Mouse (Mus musculus) midbrain, embryonic 16.5 days (tissue): ENCODE measurements at regions not wholly inside any gene's neighbourhood (a gene's known extent, or its start where the extent isn't known, plus 50 kb on each side); places are given as distances from the start of the nearest gene placed in this dataset.

ENCODE experiments used
- ATAC-seq: fragments of 200-750 bp; cut with Nextera tagmentation; 2 replicates; pipeline ENCODE4 v1.8.0; 2017; ENCODE audit warnings: moderate TSS enrichment
- H3K27ac ChIP-seq: fragments of 300-500 bp; sonication (generic); 2 replicates; pipeline ENCODE4 v1.5.1; 2014; ENCODE audit warnings: mild to moderate bottlenecking, low read length, mixed read lengths
- H3K27me3 ChIP-seq: fragments of 300-500 bp; sonication (generic); 2 replicates; pipeline ENCODE4 v1.6.1; 2014; ENCODE audit warnings: low read depth, low read length, mixed read lengths; ENCODE audit not compliant: control insufficient read depth, insufficient read depth
- H3K36me3 ChIP-seq: fragments of 300-500 bp; sonication (generic); 2 replicates; pipeline ENCODE4 v1.6.1; 2014; ENCODE audit warnings: mild to moderate bottlenecking, low read length, moderate library complexity, mixed read lengths; ENCODE audit not compliant: control insufficient read depth, insufficient read depth
- H3K4me1 ChIP-seq: fragments of 300-500 bp; sonication (generic); 2 replicates; pipeline ENCODE4 v1.6.1; 2014; ENCODE audit warnings: mild to moderate bottlenecking, low read length, mixed read lengths; ENCODE audit not compliant: control insufficient read depth, insufficient read depth
- H3K4me2 ChIP-seq: fragments of 300-500 bp; sonication (generic); 2 replicates; pipeline ENCODE4 v1.6.1; 2014; ENCODE audit warnings: mild to moderate bottlenecking, low read length, mixed read lengths
- H3K4me3 ChIP-seq: fragments of 300-500 bp; sonication (generic); 2 replicates; pipeline ENCODE4 v1.5.1; 2014; ENCODE audit warnings: low read depth, mild to moderate bottlenecking, low read length, moderate library complexity, mixed read lengths
- H3K9ac ChIP-seq: fragments of 300-500 bp; sonication (generic); 2 replicates; pipeline ENCODE4 v1.6.1; 2014; ENCODE audit warnings: low read depth, low read length, mixed read lengths
- H3K9me3 ChIP-seq: fragments of 300-500 bp; sonication (generic); replicated peaks from 2 replicates; pipeline ENCODE4 v1.6.1; 2014; ENCODE audit warnings: mild to moderate bottlenecking, low read length, mixed read lengths; ENCODE audit not compliant: control insufficient read depth, poor library complexity, severe bottlenecking
- WGBS: fragments of 180-500 bp; shearing (Covaris S2); extraction: QIAGEN DNeasy Blood & Tissue Kit; methylation state at CpG from one replicate; pipeline ENCODE4 v1.1.7; 2014; 5-methylcytosine and 5-hydroxymethylcytosine counted together

GRCm38 (mm10) chr10:51946189-51946588 is 76.1 kb upstream of the Vgll2 start:
- Histone ChIP-seq H3K4me3 (no peak overlapping the region), H3K4me2 (no peak overlapping the region), H3K9me3 (no peaks in the 10 kb centered on the region), H3K27me3 (no peaks in the 10 kb centered on the region), H3K4me1 (no peaks in the 10 kb centered on the region), H3K27ac (no peak overlapping the region), H3K9ac (no peak overlapping the region), H3K36me3 (no peaks in the 10 kb centered on the region)
- no peak for ATAC-seq

- H3K4me3 ChIP-seq = no peak overlapping the region
- no peaks in the 10 kb centered on the region for H3K9me3 ChIP-seq
- no peaks in the 10 kb centered on the region for H3K27me3 ChIP-seq
- no peak overlapping the region for H3K27ac ChIP-seq
- no peak for ATAC-seq
- no peaks in the 10 kb centered on the region for H3K36me3 ChIP-seq
- no peaks in the 10 kb centered on the region for H3K4me1 ChIP-seq
- no peak overlapping the region for H3K9ac ChIP-seq
- H3K4me2 ChIP-seq = no peak overlapping the region
Observed at GRCm38 (mm10) chr10:51946881-51947280, 75.4 kb upstream of the Vgll2 start.

- Histone ChIP-seq H3K4me3 (no peak overlapping the region), H3K27ac (no peak overlapping the region), H3K27me3 (no peaks in the 10 kb centered on the region)
Observed at GRCm38 (mm10) chr10:51950016-51950415, 72.3 kb upstream of the Vgll2 start.

GRCm38 (mm10) chr10:51952021-51952420 is 70.3 kb upstream of the Vgll2 start:
- Histone ChIP-seq H3K36me3 (no peaks in the 10 kb centered on the region), H3K4me2 (no peak overlapping the region), H3K4me1 (no peaks in the 10 kb centered on the region), H3K4me3 (no peak overlapping the region), H3K27ac (no peak overlapping the region), H3K27me3 (no peaks in the 10 kb centered on the region), H3K9me3 (no peaks in the 10 kb centered on the region), H3K9ac (no peak overlapping the region)
- 68% methylated on average over 3 of the region's 4 CpGs for WGBS
- no peak for ATAC-seq

More at GRCm38 (mm10) chr10:51950016-51950415, 72.3 kb upstream of the Vgll2 start:
- no peaks in the 10 kb centered on the region for H3K36me3 ChIP-seq
- no peaks in the 10 kb centered on the region for H3K9me3 ChIP-seq
- no peak for ATAC-seq
- H3K4me2 ChIP-seq = no peak overlapping the region
- H3K4me1 ChIP-seq = no peaks in the 10 kb centered on the region
- WGBS = 60% methylated on average over 1 of the region's 1 CpGs
- H3K9ac ChIP-seq = no peak overlapping the region

GRCm38 (mm10) chr10:51956493-51956892 is 65.8 kb upstream of the Vgll2 start:
- no peaks in the 10 kb centered on the region for H3K9me3 ChIP-seq
- H3K4me1 ChIP-seq = no peaks in the 10 kb centered on the region
- ATAC-seq = no peak
- H3K4me3 ChIP-seq = no peak overlapping the region
- no peak overlapping the region for H3K4me2 ChIP-seq
- no peaks in the 10 kb centered on the region for H3K36me3 ChIP-seq
- no peaks in the 10 kb centered on the region for H3K27me3 ChIP-seq
- no peak overlapping the region for H3K9ac ChIP-seq
- no peak overlapping the region for H3K27ac ChIP-seq
- WGBS = 70% methylated on average over 1 of the region's 1 CpGs

GRCm38 (mm10) chr10:51961497-51961896 is 60.8 kb upstream of the Vgll2 start:
- no peak overlapping the region for H3K4me3 ChIP-seq
- H3K4me2 ChIP-seq = no peak overlapping the region
- ATAC-seq = no peak
- no peak overlapping the region for H3K27ac ChIP-seq
- no peaks in the 10 kb centered on the region for H3K27me3 ChIP-seq
- no peaks in the 10 kb centered on the region for H3K9me3 ChIP-seq
- no peaks in the 10 kb centered on the region for H3K36me3 ChIP-seq
- WGBS = 12% methylated on average over 2 of the region's 2 CpGs
- no peak overlapping the region for H3K9ac ChIP-seq
- no peaks in the 10 kb centered on the region for H3K4me1 ChIP-seq

GRCm38 (mm10) chr10:51963671-51964070 is 58.6 kb upstream of the Vgll2 start:
- no peak overlapping the region for H3K9ac ChIP-seq
- H3K4me3 ChIP-seq = no peak overlapping the region
- H3K27ac ChIP-seq = no peak overlapping the region
- no peaks in the 10 kb centered on the region for H3K36me3 ChIP-seq
- H3K4me2 ChIP-seq = no peak overlapping the region
- ATAC-seq = no peak
- no peaks in the 10 kb centered on the region for H3K4me1 ChIP-seq
- 82% methylated on average over 1 of the region's 1 CpGs for WGBS
- H3K27me3 ChIP-seq = no peaks in the 10 kb centered on the region
- H3K9me3 ChIP-seq = no peaks in the 10 kb centered on the region

GRCm38 (mm10) chr10:51970113-51970512 is 52.2 kb upstream of the Vgll2 start:
- ATAC-seq = no peak
- H3K4me2 ChIP-seq = no peak overlapping the region
- no peaks in the 10 kb centered on the region for H3K27me3 ChIP-seq
- H3K27ac ChIP-seq = no peak overlapping the region
- no peaks in the 10 kb centered on the region for H3K36me3 ChIP-seq
- 71% methylated on average over 9 of the region's 9 CpGs for WGBS
- no peaks in the 10 kb centered on the region for H3K9me3 ChIP-seq
- no peak overlapping the region for H3K9ac ChIP-seq
- no peaks in the 10 kb centered on the region for H3K4me1 ChIP-seq
- H3K4me3 ChIP-seq = no peak overlapping the region
